Mouse (Mus musculus): Measurements from ENCODE around the gene Ubb. TPM values are rescaled to one million over a fixed set of nuclear protein-coding genes. Genes with fewer than 3 reads are reported as not detected.

Ubb gene
- total and polyA plus RNA-seq, 3 experiments = 626 to 1,026 (median 699) TPM

GRCm38 (mm10) chr11:62511444-62512202, 39.3 kb upstream of the Ubb start:
- Histone ChIP-seq H3K4me1 (ENCODE audit: control insufficient read depth, insufficient read depth, low read length) (no peaks in the 10 kb centered on the region), H3K9ac (ENCODE audit: low read depth, low read length) (no peak overlapping the region), H3K27me3 (ENCODE audit: control insufficient read depth, insufficient read depth, low read length) (no peaks in the 10 kb centered on the region), H3K36me3 (ENCODE audit: control insufficient read depth, insufficient read depth, low read length) (no peaks in the 10 kb centered on the region), H3K27ac (no peak overlapping the region), H3K4me3 (no peak overlapping the region), H3K79me2 (replicated peaks; ENCODE audit: control insufficient read depth, insufficient read depth, low read length) (no peaks in the 10 kb centered on the region)
- 87% methylated on average over 13 of the region's 13 CpGs for WGBS
- TF ChIP-seq CTCF (IDR thresholded peaks at IDR 0.05) = no peak
- no peak for TF ChIP-seq EP300 (IDR thresholded peaks at IDR 0.05; ENCODE audit: insufficient read depth, low read depth, low read length)
- no peak for TF ChIP-seq POLR2A (IDR thresholded peaks at IDR 0.05; ENCODE audit: insufficient read depth, low read depth, low read length)
- intact Hi-C loops (cut with DNase I) = no loop called here
- no peak for DNase-seq

- H3K36me3 ChIP-seq (ENCODE audit: control insufficient read depth, insufficient read depth, low read length) = no peaks in the 10 kb centered on the region
- no peak for TF ChIP-seq POLR2A (IDR thresholded peaks at IDR 0.05; ENCODE audit: insufficient read depth, low read depth, low read length)
- TF ChIP-seq EP300 (IDR thresholded peaks at IDR 0.05; ENCODE audit: insufficient read depth, low read depth, low read length) = no peak
- no peak for TF ChIP-seq CTCF (IDR thresholded peaks at IDR 0.05)
- no peak for DNase-seq
- intact Hi-C loops (cut with DNase I) = no loop called here
- no peak overlapping the region for H3K9ac ChIP-seq (ENCODE audit: low read depth, low read length)
- no peaks in the 10 kb centered on the region for H3K79me2 ChIP-seq (replicated peaks; ENCODE audit: control insufficient read depth, insufficient read depth, low read length)
- no peaks in the 10 kb centered on the region for H3K4me1 ChIP-seq (ENCODE audit: control insufficient read depth, insufficient read depth, low read length)
- no peak overlapping the region for H3K27ac ChIP-seq
- 89% methylated on average over 8 of the region's 8 CpGs for WGBS
- H3K4me3 ChIP-seq = no peak overlapping the region
- no peaks in the 10 kb centered on the region for H3K27me3 ChIP-seq (ENCODE audit: control insufficient read depth, insufficient read depth, low read length)
These were observed 38.4 kb upstream of the Ubb start for GRCm38 (mm10) chr11:62512529-62513080.

- H3K36me3 ChIP-seq (ENCODE audit: control insufficient read depth, insufficient read depth, low read length) = no peaks in the 10 kb centered on the region
- intact Hi-C loops (cut with DNase I) = no loop called here
- no peak for TF ChIP-seq EP300 (IDR thresholded peaks at IDR 0.05; ENCODE audit: insufficient read depth, low read depth, low read length)
- TF ChIP-seq POLR2A (IDR thresholded peaks at IDR 0.05; ENCODE audit: insufficient read depth, low read depth, low read length) = no peak
- no peak for TF ChIP-seq CTCF (IDR thresholded peaks at IDR 0.05)
- no peak overlapping the region for H3K9ac ChIP-seq (ENCODE audit: low read depth, low read length)
- H3K27me3 ChIP-seq (ENCODE audit: control insufficient read depth, insufficient read depth, low read length) = no peaks in the 10 kb centered on the region
- WGBS = 84% methylated on average over 6 of the region's 6 CpGs
- H3K4me3 ChIP-seq = no peak overlapping the region
- H3K27ac ChIP-seq = no peak overlapping the region
- no peaks in the 10 kb centered on the region for H3K79me2 ChIP-seq (replicated peaks; ENCODE audit: control insufficient read depth, insufficient read depth, low read length)
- no peak for DNase-seq
- H3K4me1 ChIP-seq (ENCODE audit: control insufficient read depth, insufficient read depth, low read length) = no peaks in the 10 kb centered on the region
These were observed 37.7 kb upstream of the Ubb start for GRCm38 (mm10) chr11:62513311-62513710.

DNA sequence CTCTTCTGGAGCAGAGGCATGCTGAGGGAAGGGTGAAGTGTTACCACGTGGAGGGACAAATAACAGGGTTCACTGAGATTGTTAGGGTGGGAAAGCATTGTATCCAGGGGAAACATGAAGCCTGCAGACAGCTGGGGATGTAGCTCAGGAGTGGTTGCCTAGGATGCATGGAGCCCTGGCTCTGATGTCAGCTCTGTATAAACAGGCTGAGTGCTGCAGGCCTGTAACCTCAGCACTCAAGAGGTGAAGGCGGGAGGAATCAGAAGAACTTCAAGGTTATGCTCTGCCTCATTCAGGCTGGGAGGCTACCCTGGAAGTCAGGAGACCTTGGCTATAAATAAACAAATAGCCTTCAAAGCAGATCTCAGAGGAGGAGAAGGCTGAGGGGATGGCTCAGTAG, 32.0 kb upstream of the Ubb start:
- Histone ChIP-seq H3K4me1 (ENCODE audit: control insufficient read depth, insufficient read depth, low read length) (no peaks in the 10 kb centered on the region), H3K36me3 (ENCODE audit: control insufficient read depth, insufficient read depth, low read length) (no peaks in the 10 kb centered on the region), H3K9ac (ENCODE audit: low read depth, low read length) (no peak overlapping the region), H3K4me3 (no peak overlapping the region), H3K27me3 (ENCODE audit: control insufficient read depth, insufficient read depth, low read length) (no peaks in the 10 kb centered on the region), H3K79me2 (replicated peaks; ENCODE audit: control insufficient read depth, insufficient read depth, low read length) (no peaks in the 10 kb centered on the region), H3K27ac (no peak overlapping the region)
- TF ChIP-seq CTCF (IDR thresholded peaks at IDR 0.05) = no peak
- TF ChIP-seq EP300 (IDR thresholded peaks at IDR 0.05; ENCODE audit: insufficient read depth, low read depth, low read length) = no peak
- no peak for TF ChIP-seq POLR2A (IDR thresholded peaks at IDR 0.05; ENCODE audit: insufficient read depth, low read depth, low read length)
- intact Hi-C loops (cut with DNase I) = no loop called here
- 47% methylated on average over 2 of the region's 2 CpGs for WGBS
- no peak for DNase-seq

GRCm38 (mm10) chr11:62522283-62522682, 28.7 kb upstream of the Ubb start:
- Histone ChIP-seq H3K27me3 (ENCODE audit: control insufficient read depth, insufficient read depth, low read length) (no peaks in the 10 kb centered on the region), H3K4me1 (ENCODE audit: control insufficient read depth, insufficient read depth, low read length) (no peaks in the 10 kb centered on the region), H3K79me2 (replicated peaks; ENCODE audit: control insufficient read depth, insufficient read depth, low read length) (no peaks in the 10 kb centered on the region), H3K36me3 (ENCODE audit: control insufficient read depth, insufficient read depth, low read length) (no peaks in the 10 kb centered on the region), H3K9ac (ENCODE audit: low read depth, low read length) (no peak overlapping the region), H3K4me3 (no peak overlapping the region), H3K27ac (no peak overlapping the region)
- WGBS = 56% methylated on average over 2 of the region's 2 CpGs
- no peak for DNase-seq
- TF ChIP-seq EP300 (IDR thresholded peaks at IDR 0.05; ENCODE audit: insufficient read depth, low read depth, low read length) (no peak), CTCF (IDR thresholded peaks at IDR 0.05) (no peak), POLR2A (IDR thresholded peaks at IDR 0.05; ENCODE audit: insufficient read depth, low read depth, low read length) (no peak)
- intact Hi-C loops (cut with DNase I) = no loop called here

- no peak overlapping the region for H3K27ac ChIP-seq
- no peaks in the 10 kb centered on the region for H3K36me3 ChIP-seq (ENCODE audit: control insufficient read depth, insufficient read depth, low read length)
- H3K9ac ChIP-seq (ENCODE audit: low read depth, low read length) = no peak overlapping the region
- TF ChIP-seq EP300 (IDR thresholded peaks at IDR 0.05; ENCODE audit: insufficient read depth, low read depth, low read length) (no peak), POLR2A (IDR thresholded peaks at IDR 0.05; ENCODE audit: insufficient read depth, low read depth, low read length) (no peak), CTCF (IDR thresholded peaks at IDR 0.05) (no peak)
- no peak overlapping the region for H3K4me3 ChIP-seq
- H3K27me3 ChIP-seq (ENCODE audit: control insufficient read depth, insufficient read depth, low read length) = no peaks in the 10 kb centered on the region
- WGBS = 98% methylated on average over 8 of the region's 8 CpGs
- H3K79me2 ChIP-seq (replicated peaks; ENCODE audit: control insufficient read depth, insufficient read depth, low read length) = no peaks in the 10 kb centered on the region; the same call in 1 of the 2 replicates
- intact Hi-C loops (cut with DNase I) = loop anchor here (5.0 kb wide), 1 partner anchor 40 kb away; no protein-coding TSS in a partner anchor
- H3K4me1 ChIP-seq (ENCODE audit: control insufficient read depth, insufficient read depth, low read length) = peaks cover 3% of the 10 kb centered on the region
- DNase-seq = no peak
These were observed 13.9 kb upstream of the Ubb start for GRCm38 (mm10) chr11:62537089-62537488.
